Mouse (Mus musculus) liver, embryonic 16.5 days (tissue): ENCODE measurements around the gene Klf16. TPM values are rescaled to one million over a fixed set of nuclear protein-coding genes. Genes with fewer than 3 reads are reported as not detected.

Experiments
- ATAC-seq: fragments of 200-750 bp; cut with Nextera tagmentation; 2 replicates; pipeline ENCODE4 v1.8.0; 2017; ENCODE audit warnings: low read depth, mild to moderate bottlenecking, moderate number of reproducible peaks, moderate library complexity
- H3K27ac ChIP-seq: fragments of 300-500 bp; sonication (generic); 2 replicates; pipeline ENCODE4 v1.5.1; 2014; ENCODE audit warnings: mild to moderate bottlenecking, low read length
- H3K27me3 ChIP-seq: fragments of 300-500 bp; sonication (generic); 2 replicates; pipeline ENCODE4 v1.6.1; 2014; ENCODE audit warnings: low read depth, low read length, mixed read lengths; ENCODE audit not compliant: control insufficient read depth, insufficient read depth
- H3K36me3 ChIP-seq: fragments of 300-500 bp; sonication (generic); 2 replicates; pipeline ENCODE4 v1.6.1; 2014; ENCODE audit warnings: mild to moderate bottlenecking; ENCODE audit not compliant: control insufficient read depth, insufficient read depth
- H3K4me1 ChIP-seq: fragments of 300-500 bp; sonication (generic); 2 replicates; pipeline ENCODE4 v1.6.1; 2014; ENCODE audit warnings: low read depth, low read length, mixed read lengths; ENCODE audit not compliant: control insufficient read depth
- H3K4me2 ChIP-seq: fragments of 300-500 bp; sonication (generic); 2 replicates; pipeline ENCODE4 v1.6.1; 2014; ENCODE audit warnings: low read depth, low read length, mixed read lengths
- H3K4me3 ChIP-seq: fragments of 300-500 bp; sonication (generic); 2 replicates; pipeline ENCODE4 v1.5.1; 2014; ENCODE audit warnings: low read depth, mild to moderate bottlenecking, low read length
- H3K9ac ChIP-seq: fragments of 300-500 bp; sonication (generic); 2 replicates; pipeline ENCODE4 v1.6.1; 2014; ENCODE audit warnings: low read depth, low read length
- H3K9me3 ChIP-seq: fragments of 300-500 bp; sonication (generic); replicated peaks from 2 replicates; pipeline ENCODE4 v1.6.1; 2016; ENCODE audit warnings: low read length; ENCODE audit not compliant: control insufficient read depth
- WGBS: fragments of 180-500 bp; shearing (Covaris S2); extraction: QIAGEN DNeasy Blood & Tissue Kit; methylation state at CpG from one replicate; pipeline ENCODE4 v1.1.7; 2014; ENCODE audit not compliant: insufficient replicate concordance; 5-methylcytosine and 5-hydroxymethylcytosine counted together
- polyA plus RNA-seq: library from polyadenylated mRNA; unstranded; fragments of >200 nt; fragmentation: Nextera tagmentation; extraction: Ambion mirVana; gene quantifications from 2 replicates; pipeline ENCODE4 v1.2.1, GENCODE M21; 2015

Gene Klf16
- polyA plus RNA-seq, 1 experiment from 2014 or later = 10.7 TPM

GRCm38 (mm10) chr10:80602698-80603325 is 25.7 kb upstream of the Klf16 start, which contains the start of the genes Scamp4 and Adat3:
Gene Scamp4, plus strand, starts transcription at chr10:80602872.
Gene Adat3, plus strand, starts transcription at chr10:80602880.
- WGBS = under 1% methylated on average over 54 of the region's 54 CpGs
- Histone ChIP-seq H3K4me2 (peak within 1 kb of the TSS; percentile 97), H3K9me3 (no peaks in the 10 kb centered on the region), H3K27me3 (no peaks in the 10 kb centered on the region), H3K4me1 (peaks cover 58% of the 10 kb centered on the region), H3K36me3 (peaks cover 18% of the 10 kb centered on the region), H3K4me3 (peak within 1 kb of the TSS; percentile 70), H3K9ac (peak within 1 kb of the TSS; percentile 76), H3K27ac (peak within 1 kb of the TSS; percentile 90)
- peak; percentile 85 for ATAC-seq

- H3K4me3 ChIP-seq = no peak overlapping the region
- WGBS = 52% methylated on average over 4 of the region's 4 CpGs
- ATAC-seq = no peak
- H3K36me3 ChIP-seq = no peaks in the 10 kb centered on the region
- H3K27ac ChIP-seq = no peak overlapping the region
- H3K4me2 ChIP-seq = no peak overlapping the region
- no peaks in the 10 kb centered on the region for H3K27me3 ChIP-seq
- no peak overlapping the region for H3K9ac ChIP-seq
- no peaks in the 10 kb centered on the region for H3K9me3 ChIP-seq
- peaks cover 27% of the 10 kb centered on the region for H3K4me1 ChIP-seq
These were observed 19.2 kb upstream of the Klf16 start for GRCm38 (mm10) chr10:80596318-80596717.

- Histone ChIP-seq H3K4me1 (peaks cover 36% of the 10 kb centered on the region), H3K4me2 (peak within 1 kb of the TSS; percentile 92), H3K9me3 (no peaks in the 10 kb centered on the region), H3K9ac (peak within 1 kb of the TSS; percentile 97), H3K36me3 (peaks cover 5% of the 10 kb centered on the region), H3K4me3 (peak within 1 kb of the TSS; percentile 97), H3K27me3 (no peaks in the 10 kb centered on the region), H3K27ac (peak within 1 kb of the TSS; percentile 73)
- peak; percentile 96 for ATAC-seq
- WGBS = under 1% methylated on average over 73 of the region's 73 CpGs
These were observed 13.0 kb upstream of the Klf16 start, which contains the start of gene Abhd17a for GRCm38 (mm10) chr10:80589879-80590854. Gene Abhd17a, minus strand, starts transcription at chr10:80590341.

- peak overlapping the region; percentile 97 for H3K4me3 ChIP-seq
- no peaks in the 10 kb centered on the region for H3K27me3 ChIP-seq
- H3K4me2 ChIP-seq = peak overlapping the region; percentile 92
- peaks cover 44% of the 10 kb centered on the region for H3K4me1 ChIP-seq
- WGBS = 5% methylated on average over 12 of the region's 12 CpGs
- no peak for ATAC-seq
- peaks cover 5% of the 10 kb centered on the region for H3K36me3 ChIP-seq
- peak overlapping the region; percentile 97 for H3K9ac ChIP-seq
- H3K27ac ChIP-seq = peak overlapping the region; percentile 73
- no peaks in the 10 kb centered on the region for H3K9me3 ChIP-seq
These were observed 12.2 kb upstream of the Klf16 start for GRCm38 (mm10) chr10:80589127-80589878.

GRCm38 (mm10) chr10:80587305-80587657 is 10.2 kb upstream of the Klf16 start:
- Histone ChIP-seq H3K27ac (no peak overlapping the region), H3K27me3 (no peaks in the 10 kb centered on the region), H3K4me3 (no peak overlapping the region), H3K9me3 (no peaks in the 10 kb centered on the region), H3K4me1 (peaks cover 50% of the 10 kb centered on the region), H3K9ac (no peak overlapping the region), H3K4me2 (no peak overlapping the region), H3K36me3 (peaks cover 10% of the 10 kb centered on the region)
- WGBS = 36% methylated on average over 4 of the region's 4 CpGs
- ATAC-seq = no peak

GRCm38 (mm10) chr10:80586407-80587304 is 9.5 kb upstream of the Klf16 start:
- no peak overlapping the region for H3K9ac ChIP-seq
- no peaks in the 10 kb centered on the region for H3K27me3 ChIP-seq
- 88% methylated on average over 47 of the region's 51 CpGs for WGBS
- H3K4me1 ChIP-seq = peaks cover 50% of the 10 kb centered on the region
- no peak for ATAC-seq
- H3K27ac ChIP-seq = no peak overlapping the region
- no peak overlapping the region for H3K4me2 ChIP-seq
- no peak overlapping the region for H3K4me3 ChIP-seq
- peaks cover 10% of the 10 kb centered on the region for H3K36me3 ChIP-seq
- H3K9me3 ChIP-seq = no peaks in the 10 kb centered on the region

- ATAC-seq = no peak
- no peak overlapping the region for H3K4me2 ChIP-seq
These were observed 8.5 kb upstream of the Klf16 start for GRCm38 (mm10) chr10:80585581-80585980.

More at GRCm38 (mm10) chr10:80585581-80585980, 8.5 kb upstream of the Klf16 start:
- WGBS = 84% methylated on average over 8 of the region's 8 CpGs
- Histone ChIP-seq H3K4me1 (peaks cover 45% of the 10 kb centered on the region), H3K27ac (peak overlapping the region; percentile 31; the same call in 1 of the 2 replicates), H3K4me3 (no peak overlapping the region), H3K27me3 (no peaks in the 10 kb centered on the region), H3K9me3 (no peaks in the 10 kb centered on the region), H3K9ac (no peak overlapping the region), H3K36me3 (peaks cover 10% of the 10 kb centered on the region)
